Mouse (Mus musculus) stomach, embryonic 14.5 days (tissue): Measurements from ENCODE around the gene Sytl3. TPM values are rescaled to one million over a fixed set of nuclear protein-coding genes. Genes with fewer than 3 reads are reported as not detected.
"Not testable (repeated sequence)": the region's sequence is repeated elsewhere in the genome, so short reads cannot be mapped to it uniquely, and the experiment has no call there.

Experiments
- ATAC-seq: fragments of 200-750 bp; cut with Nextera tagmentation; 2 replicates; pipeline ENCODE4 v1.8.0; 2017; ENCODE audit warnings: low read depth, moderate TSS enrichment; ENCODE audit not compliant: insufficient number of reproducible peaks, insufficient read depth, low FRiP score
- H3K27ac ChIP-seq: fragments of 300-500 bp; sonication (generic); 2 replicates; pipeline ENCODE4 v1.5.1; 2014; ENCODE audit warnings: mild to moderate bottlenecking, low read length, moderate library complexity, mixed read lengths
- H3K27me3 ChIP-seq: fragments of 300-500 bp; sonication (generic); 2 replicates; pipeline ENCODE4 v1.6.1; 2014; ENCODE audit warnings: low read length, control low read depth, mixed read lengths; ENCODE audit not compliant: control insufficient read depth, insufficient read depth
- H3K36me3 ChIP-seq: fragments of 300-500 bp; sonication (generic); 2 replicates; pipeline ENCODE4 v1.6.1; 2014; ENCODE audit warnings: mild to moderate bottlenecking, control low read depth, low read length, moderate library complexity, mixed read lengths; ENCODE audit not compliant: control insufficient read depth, insufficient read depth
- H3K4me1 ChIP-seq: fragments of 300-500 bp; sonication (generic); 2 replicates; pipeline ENCODE4 v1.6.1; 2014; ENCODE audit warnings: low read length, control low read depth, mixed read lengths; ENCODE audit not compliant: control insufficient read depth, insufficient read depth
- H3K4me2 ChIP-seq: fragments of 300-500 bp; sonication (generic); replicated peaks from 2 replicates; pipeline ENCODE4 v1.6.1; 2014; ENCODE audit warnings: low read depth, low read length, control low read depth
- H3K4me3 ChIP-seq: fragments of 300-500 bp; sonication (generic); 2 replicates; pipeline ENCODE4 v1.5.1; 2014; ENCODE audit warnings: low read depth, low read length, control low read depth
- H3K9ac ChIP-seq: fragments of 300-500 bp; sonication (generic); replicated peaks from 2 replicates; pipeline ENCODE4 v1.6.1; 2014; ENCODE audit warnings: low read depth, mild to moderate bottlenecking, control low read depth, low read length, moderate library complexity, mixed read lengths
- H3K9me3 ChIP-seq: fragments of 300-500 bp; sonication (generic); 2 replicates; pipeline ENCODE4 v1.6.1; 2016; ENCODE audit warnings: low read depth, low read length, control low read depth; ENCODE audit not compliant: control insufficient read depth
- WGBS: fragments of 180-500 bp; shearing (Covaris S2); extraction: QIAGEN DNeasy Blood & Tissue Kit; methylation state at CpG from one replicate; pipeline ENCODE4 v1.1.7; 2014; 5-methylcytosine and 5-hydroxymethylcytosine counted together
- polyA plus RNA-seq: library from polyadenylated mRNA; unstranded; fragments of >200 nt; fragmentation: Nextera tagmentation; extraction: Ambion mirVana; gene quantifications from 2 replicates; pipeline ENCODE4 v1.2.1, GENCODE M21; 2014

The Sytl3 gene
- polyA plus RNA-seq, 1 experiment from 2014 or later, result 0.90 TPM

- not testable (repeated sequence) for H3K4me3 ChIP-seq, H3K27ac ChIP-seq, H3K9ac ChIP-seq, H3K27me3 ChIP-seq, H3K4me2 ChIP-seq, H3K9me3 ChIP-seq, ATAC-seq, H3K36me3 ChIP-seq, H3K4me1 ChIP-seq
- 100% methylated on average over 2 of the region's 4 CpGs for WGBS
These were observed 30.5 kb downstream of the Sytl3 start for GRCm38 (mm10) chr17:6689344-6689743.

- not testable (repeated sequence) for H3K4me3 ChIP-seq, H3K27ac ChIP-seq, H3K27me3 ChIP-seq, H3K4me1 ChIP-seq, ATAC-seq, H3K9ac ChIP-seq, H3K4me2 ChIP-seq, H3K9me3 ChIP-seq, H3K36me3 ChIP-seq
- WGBS, result 10% methylated on average over 2 of the region's 2 CpGs
These were observed 32.7 kb downstream of the Sytl3 start for GRCm38 (mm10) chr17:6691596-6691995.

- H3K9ac ChIP-seq, H3K4me3 ChIP-seq, H3K27ac ChIP-seq, H3K27me3 ChIP-seq, ATAC-seq, H3K36me3 ChIP-seq, H3K4me2 ChIP-seq, H3K4me1 ChIP-seq, H3K9me3 ChIP-seq: not testable (repeated sequence)
- WGBS, result 74% methylated on average over 9 of the region's 9 CpGs
These were observed 36.8 kb downstream of the Sytl3 start for GRCm38 (mm10) chr17:6695712-6696111.

GRCm38 (mm10) chr17:6696521-6696920 lies 37.6 kb downstream of the Sytl3 start:
- H3K4me2 ChIP-seq, H3K27me3 ChIP-seq, H3K9ac ChIP-seq, H3K36me3 ChIP-seq, H3K4me1 ChIP-seq, H3K9me3 ChIP-seq, H3K27ac ChIP-seq, ATAC-seq, H3K4me3 ChIP-seq: not testable (repeated sequence)
- 53% methylated on average over 8 of the region's 8 CpGs for WGBS

GRCm38 (mm10) chr17:6697224-6697775 lies 38.4 kb downstream of the Sytl3 start:
- not testable (repeated sequence) for H3K27me3 ChIP-seq, H3K4me1 ChIP-seq, H3K9ac ChIP-seq, H3K9me3 ChIP-seq, H3K4me2 ChIP-seq, H3K4me3 ChIP-seq, H3K27ac ChIP-seq, H3K36me3 ChIP-seq
- WGBS, result 30% methylated on average over 3 of the region's 4 CpGs
- 0 out of 2 replicates have a peak, but pooled peaks have one; percentile 18 for ATAC-seq

GRCm38 (mm10) chr17:6699502-6699901 lies 40.6 kb downstream of the Sytl3 start:
- H3K4me3 ChIP-seq, H3K36me3 ChIP-seq, ATAC-seq, H3K9me3 ChIP-seq, H3K27ac ChIP-seq, H3K4me1 ChIP-seq, H3K27me3 ChIP-seq, H3K9ac ChIP-seq, H3K4me2 ChIP-seq: not testable (repeated sequence)
- 77% methylated on average over 8 of the region's 9 CpGs for WGBS

GRCm38 (mm10) chr17:6700077-6700476 lies 41.2 kb downstream of the Sytl3 start:
- 70% methylated on average over 3 of the region's 7 CpGs for WGBS
- ATAC-seq, H3K4me3 ChIP-seq, H3K4me1 ChIP-seq, H3K4me2 ChIP-seq, H3K9ac ChIP-seq, H3K9me3 ChIP-seq, H3K36me3 ChIP-seq, H3K27ac ChIP-seq, H3K27me3 ChIP-seq: not testable (repeated sequence)

GRCm38 (mm10) chr17:6702625-6703221 lies 43.8 kb downstream of the Sytl3 start:
- H3K4me3 ChIP-seq, ATAC-seq, H3K27ac ChIP-seq, H3K4me1 ChIP-seq, H3K27me3 ChIP-seq, H3K9me3 ChIP-seq, H3K36me3 ChIP-seq, H3K9ac ChIP-seq, H3K4me2 ChIP-seq: not testable (repeated sequence)
- 50% methylated on average over 2 of the region's 8 CpGs for WGBS
